Mouse (Mus musculus) ovary, postnatal 36 days (tissue): ENCODE measurements at regions not wholly inside any gene's neighbourhood (a gene's known extent, or its start where the extent isn't known, plus 50 kb on each side); places are given as distances from the start of the nearest gene placed in this dataset.
"Not testable (repeated sequence)": the region's sequence is repeated elsewhere in the genome, so short reads cannot be mapped to it uniquely, and the experiment has no call there.

ENCODE experiments used
- DNase-seq: peaks from one replicate; pipeline ENCODE4 v3.0.0; 2022; ENCODE audit warnings: low spot score, mixed read lengths

DNA sequence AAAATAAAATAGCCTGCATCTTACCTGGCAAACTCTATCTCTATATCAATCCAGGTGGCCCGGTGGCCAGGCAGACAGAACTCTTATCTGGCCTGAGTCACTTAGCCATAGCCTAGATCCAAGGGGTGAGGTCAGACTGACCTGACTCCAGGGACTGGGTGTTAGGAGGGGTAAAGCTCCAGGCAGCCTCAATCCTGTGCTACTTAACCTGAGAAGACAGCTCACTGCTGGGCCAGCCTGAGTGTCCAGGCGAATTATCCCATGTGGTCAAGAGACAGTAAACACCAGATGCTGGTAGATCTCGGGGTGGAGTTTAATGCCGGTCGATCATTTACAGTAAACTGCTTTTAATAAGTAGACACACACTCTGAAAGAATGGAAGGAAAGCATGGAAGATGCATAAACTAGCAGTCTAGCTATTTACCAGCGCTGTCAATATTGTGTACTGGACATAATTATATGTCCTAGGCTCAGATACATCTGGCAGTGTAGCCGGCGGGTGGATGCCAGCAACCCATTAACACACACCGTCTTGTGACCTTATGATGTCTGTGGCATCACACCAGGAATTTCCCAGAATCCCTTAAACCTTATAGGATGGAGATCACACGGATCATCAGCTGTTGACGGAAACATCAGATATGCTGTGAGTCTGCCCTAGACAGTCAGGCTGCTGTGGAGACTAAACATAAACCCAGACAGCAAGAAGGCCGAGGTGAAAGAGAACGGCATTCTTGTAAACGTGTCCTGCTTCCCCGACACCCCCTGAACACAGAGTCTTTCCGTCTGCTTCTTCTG, 153.9 kb upstream of the Ubl3 start:
- no peak for DNase-seq

- no peak for DNase-seq
These were observed 152.2 kb upstream of the Ubl3 start for GRCm38 (mm10) chr5:148704769-148705168.

DNA sequence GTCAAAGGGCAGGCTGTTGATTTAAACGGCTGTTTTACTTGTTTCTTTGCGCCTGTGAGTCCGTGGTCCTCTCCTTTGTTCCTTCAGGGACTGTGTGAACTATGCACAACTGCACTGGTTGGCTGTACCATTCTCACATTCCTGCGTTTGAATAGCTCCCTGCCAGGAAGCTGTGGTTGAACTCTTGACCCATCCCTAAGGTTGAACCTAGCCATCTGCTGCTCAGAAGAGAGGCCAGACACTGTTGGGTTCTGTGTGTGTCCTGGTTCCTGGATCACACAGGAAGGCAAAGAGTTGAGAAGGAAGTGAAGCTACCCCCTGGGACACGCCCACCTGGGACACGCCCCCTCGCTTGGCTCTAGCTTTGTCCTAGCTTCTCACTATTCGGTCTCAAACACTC, 149.3 kb upstream of the Ubl3 start:
- DNase-seq = no peak

DNA sequence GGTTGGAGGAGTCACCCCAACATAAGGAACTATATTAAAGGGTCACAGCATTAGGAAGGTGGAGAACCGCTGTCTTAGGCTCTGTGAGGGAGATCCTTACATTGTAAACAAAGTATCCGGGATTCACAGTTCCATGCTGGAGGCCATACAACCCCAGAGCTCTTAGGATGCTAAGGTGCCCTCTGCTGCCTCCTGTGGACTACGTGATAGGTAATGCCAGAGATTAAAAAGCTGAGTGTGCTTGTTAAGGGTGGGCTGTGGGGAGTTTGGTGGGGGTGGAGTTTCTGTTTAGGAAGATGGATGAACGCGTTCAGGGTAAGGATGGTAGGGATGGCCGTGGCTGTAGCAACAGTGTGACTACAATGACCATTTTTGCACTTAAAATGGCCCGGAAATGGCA, 148.4 kb upstream of the Ubl3 start:
- DNase-seq = no peak

GRCm38 (mm10) chr5:148700240-148700639, 147.7 kb upstream of the Ubl3 start:
- no peak for DNase-seq

GRCm38 (mm10) chr5:148697631-148698368, 145.2 kb upstream of the Ubl3 start:
- DNase-seq = no peak

DNA sequence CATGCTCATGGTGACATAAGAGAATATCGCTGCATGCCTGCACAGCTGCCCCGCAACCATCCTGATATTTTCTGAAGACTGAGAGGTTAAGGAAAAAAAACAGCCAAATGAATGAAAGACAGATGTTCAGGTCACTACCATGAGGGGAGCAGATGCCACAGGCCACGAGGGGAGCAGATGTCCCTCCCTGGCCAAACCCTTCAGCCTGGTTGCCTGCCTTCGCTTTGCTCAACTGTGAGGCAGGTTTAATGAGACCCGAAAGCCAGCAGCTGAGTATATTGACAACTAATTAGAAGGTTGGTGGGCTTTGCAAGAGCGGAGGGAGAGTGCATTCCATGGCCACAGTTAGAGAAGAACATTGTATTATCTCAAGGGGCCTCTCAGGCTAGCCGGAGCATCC, 141.8 kb upstream of the Ubl3 start:
- no peak for DNase-seq

GRCm38 (mm10) chr5:148691486-148691885, 138.9 kb upstream of the Ubl3 start:
- DNase-seq = no peak

DNA sequence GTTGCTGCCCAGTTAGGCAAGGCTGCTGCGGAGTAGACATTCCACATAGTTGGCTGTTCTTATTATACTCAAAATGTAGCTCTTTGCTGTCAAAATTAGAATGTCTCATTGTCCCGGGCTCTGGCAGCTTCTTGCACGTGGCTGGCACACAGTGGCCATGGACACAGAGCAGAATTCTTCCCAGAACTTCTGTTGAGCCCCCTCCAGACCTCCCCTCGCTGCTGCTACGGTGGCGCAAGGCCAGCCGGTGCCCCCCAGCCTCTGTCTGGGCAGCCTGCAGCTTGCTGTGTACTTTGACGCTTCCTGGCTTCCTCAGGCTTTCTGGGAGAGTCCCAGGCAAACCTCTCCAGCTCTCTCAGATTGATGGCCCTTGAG, 138.2 kb upstream of the Ubl3 start:
- no peak for DNase-seq

DNA sequence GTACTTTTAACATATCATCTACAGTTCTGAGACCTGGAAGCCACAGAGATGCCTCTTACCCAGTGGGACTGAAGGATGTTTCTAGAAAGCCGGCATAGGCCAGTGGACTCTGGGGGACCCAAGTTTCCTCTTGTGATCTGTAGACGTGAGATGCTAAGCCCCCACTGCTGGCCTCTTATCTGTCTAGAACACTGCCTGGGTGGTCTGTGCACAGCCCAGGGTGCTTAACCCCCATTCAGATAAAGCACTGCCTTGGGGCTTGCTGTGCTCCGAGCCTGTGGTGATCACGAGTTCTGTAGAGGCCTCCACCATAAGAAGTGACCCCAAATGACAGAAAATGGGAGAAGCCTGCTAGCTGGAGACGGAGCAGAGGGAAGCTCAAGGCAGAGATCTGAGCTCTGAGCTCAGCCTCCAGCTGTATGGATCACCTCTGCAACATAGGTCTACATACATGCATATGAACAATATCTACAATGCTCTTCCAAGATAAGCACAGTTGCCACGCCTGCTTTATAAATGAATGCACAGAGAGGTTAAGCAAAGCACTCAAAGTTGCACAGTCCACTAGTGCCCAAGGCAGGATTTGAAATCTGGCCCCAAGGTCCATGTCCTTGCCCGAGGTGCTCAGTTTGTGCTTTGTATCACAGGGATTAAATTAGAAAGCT, 137.7 kb upstream of the Ubl3 start:
- no peak for DNase-seq

DNA sequence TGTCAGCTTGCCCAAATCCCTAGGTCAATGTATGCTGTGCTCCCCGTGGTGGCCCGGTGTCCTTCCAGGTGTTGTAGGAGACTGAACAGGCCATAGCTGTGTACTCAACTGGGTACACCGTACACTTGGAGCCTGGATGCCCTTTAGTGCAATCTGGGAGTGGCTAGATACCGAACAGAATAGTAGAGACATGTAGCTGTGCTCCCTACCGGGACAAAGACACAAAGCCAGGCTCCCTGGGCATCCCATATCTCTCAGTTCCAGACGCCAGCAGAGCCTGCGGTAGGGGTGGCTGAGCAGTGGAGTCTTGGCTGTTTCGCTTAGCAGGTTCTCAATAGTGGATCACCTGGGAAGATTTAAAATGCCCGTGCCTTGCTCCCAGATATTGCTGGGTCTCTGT, 136.7 kb upstream of the Ubl3 start:
- DNase-seq = no peak

DNA sequence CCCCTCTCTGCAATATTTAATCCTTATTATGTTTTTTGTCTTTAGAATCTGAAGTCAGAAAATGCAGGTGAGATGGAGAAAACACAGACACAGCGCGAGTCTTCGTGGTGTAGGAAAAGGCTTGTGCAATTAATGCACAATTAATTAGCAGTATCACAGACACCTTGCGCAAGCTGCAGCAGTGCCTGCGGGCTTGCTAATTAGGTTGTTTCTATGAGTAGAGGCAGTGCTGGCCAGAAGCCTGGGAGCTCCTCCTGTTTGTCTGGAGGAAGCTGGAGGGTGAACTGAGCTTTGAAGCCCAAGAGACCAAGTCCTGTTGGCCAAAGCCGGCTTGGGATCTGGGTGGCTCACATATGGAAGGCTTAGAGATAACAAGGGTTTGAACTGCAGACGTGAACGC, 135.9 kb upstream of the Ubl3 start:
- no peak for DNase-seq

GRCm38 (mm10) chr5:148687827-148688226, 135.2 kb upstream of the Ubl3 start:
- DNase-seq = no peak

- no peak for DNase-seq
These were observed 131.6 kb upstream of the Ubl3 start for GRCm38 (mm10) chr5:148684216-148684615.

DNA sequence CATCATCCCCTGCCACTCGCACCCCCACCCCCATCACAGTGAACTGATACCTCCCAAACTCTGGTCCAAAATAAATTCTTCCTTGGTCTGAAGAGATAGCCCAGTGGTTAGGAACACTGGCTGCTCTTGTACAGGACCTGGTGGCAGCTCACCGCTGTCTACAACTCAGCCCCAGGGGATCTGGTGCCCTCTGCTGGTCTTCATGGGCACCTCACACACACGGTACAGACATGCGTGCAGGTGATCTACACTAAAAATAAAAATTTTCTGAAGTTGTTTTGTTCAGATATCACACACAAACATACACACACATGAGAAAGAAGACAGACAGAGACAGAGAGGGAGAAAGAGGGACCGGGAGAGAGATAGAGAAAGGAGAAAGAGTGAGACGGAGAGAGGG, 130.0 kb upstream of the Ubl3 start:
- DNase-seq = no peak

GRCm38 (mm10) chr5:148680341-148680740, 127.8 kb upstream of the Ubl3 start:
- DNase-seq = no peak

GRCm38 (mm10) chr5:148679586-148679985, 127.0 kb upstream of the Ubl3 start:
- no peak for DNase-seq

DNA sequence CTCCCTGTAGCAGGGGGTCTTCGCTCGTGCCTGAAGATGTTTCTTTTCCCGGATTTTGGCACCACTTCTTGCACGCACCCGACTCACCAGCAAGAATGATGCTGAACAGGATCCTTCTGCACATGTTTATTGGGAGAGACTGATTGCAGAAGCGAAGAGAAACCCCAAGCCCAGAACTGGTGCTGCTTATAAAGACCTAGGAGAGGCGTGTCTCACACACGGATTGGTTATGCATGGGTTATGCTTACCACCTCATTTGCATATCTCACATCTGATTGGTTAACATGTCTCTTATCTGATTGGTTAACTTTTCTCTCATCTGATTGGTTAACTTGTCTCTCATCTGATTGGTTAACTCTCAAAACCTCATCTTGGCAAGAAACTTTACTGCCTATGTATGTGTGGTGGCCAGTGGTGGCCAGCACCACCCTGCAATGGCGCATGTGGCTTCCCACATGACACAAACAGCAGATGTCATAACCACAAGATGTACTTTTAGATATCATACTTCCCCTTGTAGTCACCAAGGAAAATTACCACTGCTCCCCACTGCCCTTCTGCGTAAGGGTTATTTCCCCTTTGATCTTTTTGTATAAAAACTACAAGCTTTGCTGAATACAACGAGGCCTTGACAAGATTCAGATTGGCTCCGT, 125.8 kb upstream of the Ubl3 start:
- not testable (repeated sequence) for DNase-seq

- DNase-seq = no peak
These were observed 121.7 kb upstream of the Ubl3 start for GRCm38 (mm10) chr5:148674281-148674680.

- DNase-seq = no peak
These were observed 109.7 kb upstream of the Ubl3 start for GRCm38 (mm10) chr5:148662281-148662741.

- no peak for DNase-seq
These were observed 108.5 kb upstream of the Ubl3 start for GRCm38 (mm10) chr5:148661120-148661519.

- DNase-seq = no peak
These were observed 105.5 kb upstream of the Ubl3 start for GRCm38 (mm10) chr5:148657936-148658640.
